Mouse (Mus musculus) gastrocnemius, postnatal 4 days (tissue): Measurements from ENCODE around the gene Gpr108. TPM values are rescaled to one million over a fixed set of nuclear protein-coding genes. Genes with fewer than 3 reads are reported as not detected.

Experiments used
- DNase-seq, 2 experiments: peaks; one replicate each; pipeline ENCODE4 v3.0.0; 2021 to 2022; ENCODE audit warnings: low spot score in 2 of 2, mixed read lengths in 2 of 2
- microRNA-seq: library from miRNA; unstranded; fragments of <30 nt; microRNA quantifications from one replicate; pipeline ENCODE4 v1.2.0, GENCODE M21; 2021
- total RNA-seq, 2 experiments: library from RNA; stranded (reverse); gene quantifications; 2 replicates each; pipeline ENCODE4 v1.2.3; 2021

Gpr108 gene
- total RNA-seq, 2 experiments from 2014 or later = 24.8 to 25.6 TPM

- no peak for DNase-seq
These were observed 29.8 kb downstream of the Gpr108 start for GRCm38 (mm10) chr17:57218335-57218900.

DNA sequence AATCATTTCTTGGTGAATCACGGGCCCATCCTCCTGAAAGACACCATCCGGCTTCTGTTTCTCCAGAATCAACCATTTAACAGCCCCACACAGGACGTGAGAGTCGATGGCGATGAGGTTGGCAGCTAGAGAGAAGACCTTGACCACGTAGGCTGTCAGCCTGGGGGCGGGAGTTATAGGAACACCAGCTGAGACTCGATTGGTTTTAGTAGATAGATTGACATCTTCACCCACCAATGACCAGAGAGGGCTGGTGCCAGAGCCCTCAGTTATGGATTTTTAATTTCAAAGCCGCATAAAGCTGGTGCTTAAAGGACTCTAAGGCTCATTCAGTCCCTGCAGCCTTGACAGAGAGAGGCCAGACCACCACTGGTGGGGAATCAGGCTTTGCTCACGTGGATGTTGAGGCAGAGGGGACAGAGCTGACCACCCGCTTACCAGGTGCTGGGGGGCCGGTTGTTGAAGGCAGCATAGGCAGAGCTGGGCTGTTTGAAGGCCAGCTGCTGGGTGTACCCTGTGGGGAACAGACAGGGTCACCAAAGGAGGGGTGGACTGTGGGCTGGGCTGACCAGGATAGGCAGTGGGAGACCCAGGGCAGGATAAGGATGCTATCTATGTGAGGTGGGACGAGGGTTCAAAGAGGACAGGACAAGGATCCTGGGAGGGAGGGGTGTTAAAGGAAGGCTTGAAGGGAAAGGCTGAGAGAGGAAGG, 33.4 kb downstream of the Gpr108 start:
- no peak for DNase-seq

DNA sequence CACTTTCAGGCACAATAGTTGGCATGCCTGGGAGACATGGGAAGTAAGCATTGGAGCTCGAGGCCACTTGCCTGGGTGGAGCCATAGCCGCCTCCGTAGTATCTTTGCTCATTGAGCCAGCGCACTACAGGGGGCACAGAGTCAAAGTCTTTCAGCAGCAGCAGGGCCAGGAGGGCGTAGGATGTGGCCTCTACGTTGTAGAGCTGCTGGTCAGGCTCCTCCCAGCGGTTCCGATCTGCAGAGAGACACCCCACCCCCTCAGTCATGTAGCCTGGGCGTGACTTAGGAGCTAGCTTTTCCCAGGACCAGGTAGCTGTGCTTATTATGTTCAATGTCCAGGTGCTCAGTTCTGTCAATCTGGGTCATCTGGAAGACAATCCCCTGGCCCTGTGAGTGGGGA, 36.7 kb downstream of the Gpr108 start:
- DNase-seq = no peak

DNA sequence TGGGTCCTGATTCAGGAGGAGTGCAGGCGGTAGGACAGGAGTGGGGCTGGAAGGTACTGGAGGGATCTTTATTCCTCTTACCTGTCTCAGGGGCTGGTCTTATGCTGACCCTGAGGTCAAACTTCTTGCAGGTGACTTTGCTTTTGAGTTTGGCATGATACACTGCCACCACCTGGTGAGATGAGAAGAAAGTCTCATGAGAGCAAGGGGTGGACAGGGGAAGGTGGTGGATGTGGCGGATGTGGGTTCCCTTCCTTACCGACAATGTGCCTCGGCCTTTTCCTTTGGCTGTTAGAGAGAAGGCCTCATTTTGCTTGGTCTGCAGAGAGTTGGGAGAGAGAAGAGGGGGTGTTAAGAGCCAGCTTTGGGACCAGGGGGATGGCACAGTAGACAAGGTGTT, 38.9 kb downstream of the Gpr108 start:
- DNase-seq = no peak

GRCm38 (mm10) chr17:57207938-57208337, 40.3 kb downstream of the Gpr108 start:
- no peak for DNase-seq

DNA sequence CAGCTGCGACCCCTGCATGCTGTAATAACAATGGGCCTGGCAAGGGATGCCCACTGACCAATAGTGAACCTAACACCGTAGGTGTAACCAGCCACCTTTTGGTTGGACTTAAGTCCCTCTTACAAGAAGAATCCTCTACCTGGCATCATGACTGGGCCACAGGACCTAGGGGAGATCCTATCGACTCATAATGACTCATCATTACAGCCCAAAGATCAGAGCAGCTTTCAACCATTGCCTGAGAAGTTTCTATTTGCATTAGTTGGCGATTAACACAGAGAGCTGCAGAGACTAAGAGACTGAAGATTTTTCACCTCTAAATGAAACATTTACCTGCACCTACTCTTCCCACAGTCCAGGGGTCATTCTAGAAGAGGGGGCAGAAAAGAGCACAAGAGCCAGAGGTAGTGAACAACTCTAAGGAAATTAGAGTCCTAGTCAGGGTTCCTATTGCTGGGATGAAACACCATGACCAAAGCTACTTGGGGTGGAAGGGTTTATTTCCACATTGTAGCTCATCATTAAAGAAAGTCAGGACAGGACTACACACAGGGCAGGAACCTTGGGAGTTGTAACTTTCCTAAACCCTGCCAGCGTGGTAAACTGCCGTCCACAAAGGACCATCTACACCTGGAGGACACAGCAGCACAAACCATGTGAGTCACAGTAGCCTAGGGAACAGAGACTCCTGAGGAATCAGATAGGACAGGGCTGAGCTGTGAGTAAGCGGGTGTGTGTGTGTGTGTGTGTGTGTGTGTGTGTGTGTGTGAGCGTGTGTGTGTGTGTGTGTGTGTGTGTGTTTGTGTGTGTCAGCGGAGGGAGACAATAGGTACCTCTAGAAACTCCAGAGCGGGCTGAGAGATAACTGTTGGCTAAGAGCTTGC, 46.2 kb downstream of the Gpr108 start:
- no peak for DNase-seq

GRCm38 (mm10) chr17:57198252-57198651, 50.0 kb downstream of the Gpr108 start:
- no peak for DNase-seq

GRCm38 (mm10) chr17:57195326-57196010, 52.8 kb downstream of the Gpr108 start:
- no peak for DNase-seq

GRCm38 (mm10) chr17:57194771-57195170, 53.5 kb downstream of the Gpr108 start:
- no peak for DNase-seq

GRCm38 (mm10) chr17:57194041-57194507, 54.2 kb downstream of the Gpr108 start, which contains the start of gene Tnfsf14:
Tnfsf14 (minus strand) TSS chr17:57194177.
- no peak for DNase-seq

- DNase-seq = no peak
These were observed 59.6 kb downstream of the Gpr108 start for GRCm38 (mm10) chr17:57188510-57189192.

- no peak for DNase-seq
These were observed 62.6 kb downstream of the Gpr108 start for GRCm38 (mm10) chr17:57185641-57186040.

Small RNAs within 50 kb of the gene (microRNA-seq; reads per million reads assigned to microRNA genes)
- not detected for gene Mir6978

Other genes with a start within 250 kb of the Gpr108 start
- gene Pspn, start 248.4 kb downstream of the Gpr108 start, total RNA-seq = not detected
- 10 to 100 TPM; 31.9 to 34.9 TPM for gene Gtf2f1, start 237.2 kb downstream of the Gpr108 start, total RNA-seq
- gene Gm17949, start 237.0 kb downstream of the Gpr108 start, total RNA-seq = not detected
- gene Khsrp, start 216.9 kb downstream of the Gpr108 start, total RNA-seq = 10 to 100 TPM; 87.0 to 87.7 TPM
- not detected for gene Slc25a41, start 206.8 kb downstream of the Gpr108 start, total RNA-seq
- under 1 TPM; 0.49 to 0.67 TPM for gene Crb3, start 189.3 kb downstream of the Gpr108 start, total RNA-seq
- gene Slc25a23, start 188.6 kb downstream of the Gpr108 start, total RNA-seq = 10 to 100 TPM; 35.5 to 35.7 TPM
- gene Dennd1c, start 169.9 kb downstream of the Gpr108 start, total RNA-seq = 1 to 10 TPM; 2.1 TPM
- 1 to 10 TPM; 4.0 to 4.8 TPM for gene Tubb4a, start 160.7 kb downstream of the Gpr108 start, total RNA-seq
- 1 to 10 TPM; 1.3 to 1.4 TPM for gene Tnfsf9, start 143.1 kb downstream of the Gpr108 start, total RNA-seq
- not detected for gene Cd70, start 98.7 kb downstream of the Gpr108 start, total RNA-seq
- not detected for gene Tnfsf14, start 54.3 kb downstream of the Gpr108 start, total RNA-seq
- gene C3, start 20.3 kb downstream of the Gpr108 start, total RNA-seq = 10 to 100 TPM in 1 of 2 experiments, 1 to 10 TPM in 1; 5.3 to 19.8 TPM
- 10 to 100 TPM; 61.0 to 81.5 TPM for gene Trip10, start 1.0 kb upstream of the Gpr108 start, total RNA-seq
- gene Vav1, start 30.7 kb upstream of the Gpr108 start, total RNA-seq = 1 to 10 TPM; 2.1 to 3.4 TPM
- gene Adgre1, start 110.2 kb upstream of the Gpr108 start, total RNA-seq = 1 to 10 TPM; 9.7 to 9.8 TPM